Mouse (Mus musculus) central nervous system, embryonic 11.5 days (tissue): ENCODE results near the gene Rbm20. TPM values are rescaled to one million over a fixed set of nuclear protein-coding genes. Genes with fewer than 3 reads are reported as not detected.

Experiments used
- polyA plus RNA-seq: library from polyadenylated mRNA; depleted of rRNA; stranded (reverse); fragments of >200 nt; gene quantifications from 2 replicates; pipeline ENCODE4 v1.2.3, GENCODE M21; 2012; rRNA removed

Gene Rbm20
- polyA plus RNA-seq = 3.1 and 3.7 TPM in 2 replicates

GRCm38 (mm10) chr19:53676718-53677634 is at the start of gene Rbm20:
TSS of gene Rbm20 (plus strand) at chr19:53677306.

DNA sequence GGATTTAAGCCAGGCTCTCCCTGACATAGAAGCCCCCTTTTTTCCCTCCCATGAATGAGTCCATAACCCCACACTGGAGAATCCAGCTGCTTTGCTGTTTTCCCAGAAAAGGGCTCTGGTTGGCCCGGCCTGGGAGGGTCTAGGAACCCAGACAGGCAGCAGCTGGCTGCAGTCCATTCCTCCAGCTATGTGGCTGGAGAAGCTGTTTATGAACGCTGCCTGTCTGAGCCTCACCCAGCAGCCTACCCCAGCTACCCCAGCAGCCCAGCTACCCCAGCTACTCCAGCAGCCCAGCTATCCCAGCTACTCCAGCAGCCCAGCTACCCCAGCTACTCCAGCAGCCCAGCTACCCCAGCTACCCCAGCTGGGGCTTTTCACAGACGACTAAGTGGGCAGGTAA is 215.0 kb downstream of the Rbm20 start, which contains the start of gene Pdcd4:
Gene Pdcd4, plus strand, starts transcription at position 171 of the 400 bp plus-strand sequence.

Other genes with a start within 250 kb of the Rbm20 start
- gene Dusp5, start 148.2 kb upstream of the Rbm20 start, polyA plus RNA-seq = 2.1 and 2.6 TPM in 2 replicates
- 71.0 and 75.4 TPM in 2 replicates for gene Nutf2-ps1, start 88.2 kb upstream of the Rbm20 start, polyA plus RNA-seq
- gene Smc3, start 76.9 kb upstream of the Rbm20 start, polyA plus RNA-seq = 74.7 and 108 TPM in 2 replicates
- 43.9 and 62.0 TPM in 2 replicates for gene Pdcd4, start 214.9 kb downstream of the Rbm20 start, polyA plus RNA-seq